Mouse (Mus musculus) gastrocnemius, postnatal 25 days (tissue): Measurements from ENCODE around the gene Pgbd5. TPM values are rescaled to one million over a fixed set of nuclear protein-coding genes. Genes with fewer than 3 reads are reported as not detected.

ENCODE experiments used
- DNase-seq: peaks from one replicate; pipeline ENCODE4 v3.0.0; 2022
- long read RNA-seq, 2 experiments: library from polyadenylated mRNA; stranded (forward); transcript quantifications; one replicate each; pipeline ENCODE4 v2.0.0; 2021
- total RNA-seq, 2 experiments: library from RNA; stranded (reverse); gene quantifications; 1 replicate in 1 of 2; 2 replicates in 1 of 2; pipeline ENCODE4 v1.2.3; 2021

Gene Pgbd5
- under 1 TPM; 0.26 to 0.40 TPM for total RNA-seq
- long read RNA-seq, experiment 1, result 0 reads
- long read RNA-seq, experiment 2, result 0 reads

DNA sequence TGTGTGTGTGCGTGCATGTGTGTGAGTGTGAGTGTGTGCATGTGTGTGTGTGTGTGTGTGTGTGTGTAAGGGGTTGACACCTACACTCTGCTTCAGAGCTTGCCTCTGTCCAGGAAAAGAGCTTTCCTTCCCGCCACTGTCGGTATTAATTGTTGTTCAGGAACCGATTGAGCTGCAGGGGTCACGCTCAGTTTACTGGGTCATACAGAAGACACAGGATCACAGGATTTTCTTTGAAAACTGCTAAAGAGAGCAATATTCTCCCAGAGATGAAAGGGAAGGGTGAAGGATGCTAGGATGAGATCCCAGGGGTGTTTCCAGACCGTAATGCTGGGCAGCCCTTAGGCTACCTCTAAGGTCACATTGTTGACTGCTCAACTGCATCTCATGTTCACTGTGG is at the start of gene Pgbd5:
TSS of gene Pgbd5 (minus strand) at position 101 of the 400 bp plus-strand sequence.
- DNase-seq, result no peak

DNA sequence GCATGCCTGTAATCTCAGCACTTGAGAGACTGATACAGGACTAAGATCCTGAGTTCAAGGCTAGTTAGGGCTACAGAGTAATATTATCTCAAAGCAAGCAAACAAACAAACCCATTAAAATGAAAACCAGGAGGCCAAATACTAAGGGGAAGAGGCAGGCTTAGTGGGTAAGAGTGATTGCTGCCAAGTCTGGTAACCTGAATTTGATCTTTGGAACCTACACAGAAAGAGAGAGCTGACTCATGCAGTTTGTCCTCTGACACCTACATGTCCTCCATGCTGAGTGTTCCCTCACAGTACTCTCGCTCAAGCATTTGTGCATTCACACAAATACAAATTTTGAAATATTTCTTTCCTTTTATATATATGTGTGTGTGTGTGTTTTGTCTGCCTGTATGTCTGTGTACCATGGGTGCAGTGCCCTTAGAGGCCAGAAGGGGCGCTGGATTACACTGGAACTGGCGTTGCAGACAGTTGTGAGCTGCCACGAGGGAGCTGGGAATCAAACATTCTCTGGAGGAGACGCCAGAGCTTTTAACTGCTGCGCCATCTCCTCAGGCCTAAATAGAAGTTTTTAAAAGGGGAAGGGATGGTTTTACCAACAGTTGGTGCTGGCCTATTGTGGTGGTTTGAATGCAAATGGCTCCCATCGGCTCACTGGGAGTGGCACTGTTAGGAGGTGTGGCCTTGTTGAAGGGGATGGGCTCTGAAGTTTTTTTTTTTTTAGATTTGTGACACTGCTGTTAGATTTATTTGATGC is 44.1 kb upstream of the Pgbd5 start:
- no peak for DNase-seq

DNA sequence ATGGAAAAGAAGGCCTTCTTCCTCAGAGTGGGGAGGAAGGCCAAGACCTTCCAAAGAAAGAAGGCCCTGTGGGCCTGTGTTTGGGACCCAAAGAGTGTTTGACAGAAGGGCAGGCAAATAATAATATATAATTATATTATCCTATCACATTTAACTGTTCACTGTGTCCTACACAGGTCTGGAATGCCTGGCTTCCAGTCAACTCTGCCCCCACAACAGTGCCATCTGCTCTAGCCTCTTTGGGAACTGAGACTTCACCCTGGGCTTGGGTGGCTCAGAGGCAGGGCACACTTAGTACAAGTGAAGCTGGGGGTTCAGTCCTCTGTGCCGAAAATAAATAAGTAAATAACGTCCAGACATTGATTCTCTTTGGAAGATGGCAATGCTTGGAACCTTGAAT is 43.3 kb upstream of the Pgbd5 start:
- no peak for DNase-seq

DNA sequence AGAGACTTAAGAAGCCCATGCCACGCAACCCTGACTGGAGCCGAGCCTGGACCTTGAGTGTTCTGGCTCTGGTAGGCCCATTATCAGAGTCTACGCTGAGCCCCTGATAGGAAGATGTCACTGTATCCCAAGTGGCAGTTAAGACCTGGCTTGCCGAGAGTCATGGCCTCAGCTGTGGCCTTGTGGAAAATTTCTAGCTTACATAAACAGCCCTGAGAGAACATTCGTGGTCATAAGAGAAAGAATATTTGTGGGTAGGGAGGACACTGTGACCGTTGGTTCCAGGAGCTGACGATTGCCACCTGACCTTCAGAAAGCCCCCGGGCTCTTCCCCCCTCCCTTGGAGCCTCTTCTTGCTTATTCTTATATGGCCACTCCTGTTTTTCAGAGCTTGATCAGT is 40.9 kb upstream of the Pgbd5 start:
- no peak for DNase-seq

DNA sequence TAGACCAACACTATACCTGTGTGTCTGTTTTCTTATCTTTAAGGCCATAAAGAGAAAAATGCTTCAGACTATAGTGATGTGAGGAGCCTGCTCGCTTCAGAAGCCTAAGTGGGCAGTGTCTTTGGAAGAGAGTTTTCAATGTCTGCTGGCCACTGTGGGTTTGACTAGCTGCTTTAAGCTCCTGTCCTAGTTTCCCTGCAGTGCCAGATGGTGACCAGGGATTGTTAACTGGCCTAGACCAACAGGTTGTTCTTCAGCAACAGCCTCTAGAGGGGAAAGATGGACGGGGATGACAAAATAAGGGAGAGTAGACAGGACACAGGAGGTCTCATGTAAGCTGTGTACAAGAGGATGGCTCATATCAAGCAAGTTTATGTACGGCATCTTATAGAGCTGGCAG is 39.8 kb upstream of the Pgbd5 start:
- DNase-seq, result no peak

DNA sequence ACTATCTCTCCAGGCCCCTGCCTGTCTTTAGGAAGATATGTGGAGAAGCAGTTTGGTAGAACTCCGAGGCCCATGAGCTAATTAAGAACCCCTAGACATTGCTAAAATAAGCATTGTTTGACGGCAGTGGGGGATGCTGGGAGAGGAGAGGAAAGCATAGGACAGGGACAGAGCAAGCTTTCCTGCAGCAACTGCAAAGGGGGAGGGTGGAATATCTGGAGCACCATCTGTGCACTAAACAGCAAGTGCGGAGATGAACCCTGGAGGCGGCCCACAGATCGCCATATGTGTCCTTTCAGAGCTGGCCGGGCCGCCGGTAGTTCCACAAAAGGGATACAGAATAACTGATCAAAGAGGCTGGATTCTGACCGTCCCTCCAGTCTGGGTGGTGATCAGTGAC is 37.2 kb upstream of the Pgbd5 start:
- DNase-seq, result no peak

DNA sequence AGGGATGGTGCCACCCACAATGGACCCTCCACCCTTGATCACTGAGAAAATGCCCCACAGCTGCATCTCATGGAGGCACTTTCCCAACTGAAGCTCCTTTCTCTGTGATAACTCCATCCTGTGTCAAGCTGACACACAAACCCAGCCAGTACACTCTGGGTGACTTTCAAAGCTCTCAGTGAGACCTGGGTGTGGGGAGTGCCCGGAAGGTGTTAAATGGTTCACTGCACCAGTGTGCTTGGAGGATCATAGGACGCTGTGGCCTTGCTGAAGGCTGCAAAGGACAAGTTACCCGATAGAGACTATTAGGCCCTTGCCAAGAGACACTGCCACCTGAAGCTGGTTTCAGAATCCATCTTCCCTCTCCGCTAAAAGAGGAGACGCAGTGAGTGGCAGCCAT is 36.2 kb upstream of the Pgbd5 start:
- DNase-seq, result no peak

DNA sequence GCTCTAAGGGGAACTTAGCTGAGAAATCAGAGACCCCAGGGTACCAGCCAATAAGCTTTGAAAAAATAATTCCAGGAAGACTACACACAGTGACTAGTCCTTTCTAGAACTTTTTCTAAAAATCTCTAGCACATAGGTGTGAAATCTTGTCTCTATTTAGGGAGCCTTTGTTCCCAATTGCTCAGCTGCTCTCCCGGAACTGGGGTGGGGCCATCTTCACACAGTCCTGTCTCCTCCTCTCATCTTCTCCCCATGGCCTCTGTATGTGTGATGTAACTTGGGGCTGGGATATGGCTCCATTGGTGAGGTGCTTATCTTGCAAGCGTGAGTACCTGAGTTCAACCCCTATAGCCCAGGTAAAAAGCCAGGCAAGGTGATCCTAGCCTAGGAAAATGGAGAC is 25.2 kb upstream of the Pgbd5 start:
- DNase-seq, result no peak

DNA sequence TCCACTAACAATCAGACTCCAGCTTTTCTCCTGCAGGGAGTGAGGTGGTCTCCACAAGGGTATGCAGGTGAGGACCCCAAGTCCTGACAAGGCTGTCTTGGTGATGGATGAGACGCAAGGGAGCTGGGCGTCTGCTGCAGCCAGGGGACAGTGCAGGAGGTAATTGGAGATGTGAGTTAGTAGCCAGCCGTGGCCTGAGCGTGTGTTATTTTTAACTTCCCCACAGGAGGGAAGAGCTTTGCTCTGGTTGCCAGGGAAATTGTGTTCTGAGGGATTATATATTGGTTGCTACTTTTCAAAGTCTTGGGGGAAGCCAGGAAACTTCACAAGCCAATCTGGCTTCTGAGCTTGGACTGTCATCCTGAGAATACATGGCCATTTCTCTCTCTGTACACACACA is 23.7 kb upstream of the Pgbd5 start:
- peak; percentile 23 for DNase-seq

DNA sequence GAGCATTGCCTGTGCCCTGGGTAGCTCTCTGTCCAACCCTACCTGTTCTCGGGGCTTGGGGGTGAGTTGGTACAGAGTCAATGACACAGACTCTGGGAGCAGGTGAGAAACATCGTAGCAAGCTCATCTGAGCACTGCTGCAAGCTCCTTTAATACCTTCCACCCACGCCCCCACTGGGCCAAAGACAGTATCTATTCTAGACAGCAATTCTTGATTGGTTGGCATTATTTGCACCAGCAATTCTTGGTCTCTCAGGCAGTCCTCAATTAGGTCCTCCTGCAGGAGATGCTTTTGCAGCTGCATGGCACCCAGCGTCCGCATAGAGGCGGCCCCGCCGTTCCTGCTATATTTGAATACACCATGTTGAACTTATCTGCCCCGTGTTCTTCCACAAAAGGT is 22.7 kb upstream of the Pgbd5 start:
- no peak for DNase-seq

DNA sequence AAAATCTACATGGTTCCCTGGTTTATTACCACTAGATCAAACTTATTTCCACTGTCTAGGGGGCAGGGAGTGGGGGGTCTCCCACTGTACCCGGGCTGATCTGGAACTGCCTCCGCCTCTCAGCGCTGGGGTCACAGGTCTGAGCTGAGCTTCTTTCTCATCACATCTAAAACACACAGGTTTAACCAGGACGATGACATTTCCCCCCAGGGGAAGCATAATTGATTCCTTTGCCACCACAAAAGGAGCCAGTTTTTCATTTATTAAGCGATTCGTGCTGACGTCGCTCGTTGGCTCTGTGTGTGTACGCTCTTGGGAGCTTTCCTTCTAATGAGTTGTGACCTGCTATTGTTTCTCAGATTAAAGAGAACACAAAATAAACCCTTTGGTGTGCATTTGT is 21.6 kb upstream of the Pgbd5 start:
- DNase-seq, result no peak

DNA sequence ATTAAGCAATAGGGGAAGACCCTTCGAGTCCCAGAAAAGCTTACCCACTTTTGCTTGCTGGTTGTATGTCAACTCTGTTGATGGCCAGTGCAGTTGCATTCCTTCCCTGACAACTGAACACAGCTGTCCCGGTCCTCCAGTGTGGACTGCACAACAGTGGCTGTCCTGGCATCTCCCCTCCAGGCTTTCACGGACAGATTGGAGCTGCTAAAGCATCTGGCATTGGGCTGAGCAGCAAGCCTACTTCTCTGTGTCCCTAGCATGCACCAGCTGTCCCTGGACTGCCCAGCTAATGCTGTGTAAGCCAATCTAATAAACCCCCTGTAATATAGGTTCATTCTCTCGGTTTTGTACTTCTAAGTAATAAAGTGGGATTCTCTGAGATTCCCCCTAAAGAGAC is 21.2 kb upstream of the Pgbd5 start:
- no peak for DNase-seq

DNA sequence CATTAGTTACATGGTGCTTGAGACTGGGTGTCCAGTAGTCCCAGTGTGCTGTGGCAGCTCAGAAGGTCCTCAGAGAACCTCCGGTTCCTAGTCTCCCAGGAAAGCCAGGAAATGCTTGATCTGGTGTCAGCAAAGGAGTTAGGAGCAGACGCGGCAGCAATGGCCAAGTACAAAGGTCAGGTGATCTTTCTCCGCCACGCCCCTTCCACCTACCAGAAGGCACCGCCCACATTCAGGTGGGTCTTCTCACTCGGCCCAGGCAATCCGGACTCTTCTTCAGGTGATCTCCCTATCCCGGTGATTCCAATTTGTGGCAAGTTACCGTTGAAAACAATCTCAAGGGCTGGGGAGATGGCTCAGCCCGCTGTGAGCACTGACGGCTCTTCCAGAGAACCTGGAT is 20.2 kb upstream of the Pgbd5 start:
- no peak for DNase-seq

DNA sequence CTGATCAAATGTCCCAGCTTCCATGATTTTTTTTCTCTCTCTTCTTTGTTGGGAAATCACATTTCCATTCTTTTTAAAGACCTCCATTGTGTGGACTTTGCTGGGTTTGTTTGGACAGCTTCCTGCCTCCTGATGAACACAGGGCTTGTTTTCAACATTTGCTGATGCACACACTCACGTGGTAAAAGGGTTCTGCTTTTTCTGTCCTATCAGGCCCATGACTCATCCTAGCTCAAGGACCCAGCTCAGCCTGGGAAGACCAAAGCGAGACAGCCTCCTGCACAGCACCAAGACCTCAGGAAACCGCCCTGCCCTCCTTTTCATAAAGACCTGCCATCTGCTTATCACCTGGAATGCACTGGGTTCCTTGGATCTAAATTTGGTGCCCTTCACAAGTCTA is 15.9 kb upstream of the Pgbd5 start:
- DNase-seq, result no peak

DNA sequence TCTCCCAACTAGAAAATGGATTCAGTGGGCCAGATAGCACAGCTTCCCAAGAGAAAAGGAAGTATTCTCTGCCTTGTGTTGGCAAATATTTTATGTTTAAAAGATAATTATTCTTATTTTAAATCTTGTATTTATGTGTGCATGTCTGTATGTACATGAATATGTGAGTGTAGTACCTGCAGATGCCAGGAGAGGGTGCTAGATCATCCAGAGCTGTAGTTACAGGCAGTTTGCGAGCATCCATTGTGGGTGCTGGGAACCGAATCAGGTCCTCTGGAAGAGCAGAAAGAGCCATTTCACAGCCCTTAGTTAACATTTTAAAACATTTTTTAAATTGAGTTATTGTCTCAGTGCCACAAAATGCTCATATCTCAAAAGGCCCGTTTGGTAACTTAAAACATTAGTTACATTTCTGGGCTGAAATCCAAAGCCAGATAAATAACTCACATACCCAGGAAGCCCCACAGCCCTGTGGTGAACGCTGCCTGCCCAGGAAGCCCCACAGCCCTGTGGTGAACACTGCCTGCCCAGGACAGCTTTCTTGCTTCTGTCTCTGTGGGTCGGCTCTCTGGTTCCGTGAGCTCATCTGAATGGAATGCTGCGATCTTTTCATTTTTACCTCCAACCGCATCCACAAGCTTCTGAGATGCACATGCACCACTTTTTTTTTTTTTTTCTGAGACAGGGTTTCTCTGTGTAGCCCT is 10.9 kb upstream of the Pgbd5 start:
- no peak for DNase-seq

DNA sequence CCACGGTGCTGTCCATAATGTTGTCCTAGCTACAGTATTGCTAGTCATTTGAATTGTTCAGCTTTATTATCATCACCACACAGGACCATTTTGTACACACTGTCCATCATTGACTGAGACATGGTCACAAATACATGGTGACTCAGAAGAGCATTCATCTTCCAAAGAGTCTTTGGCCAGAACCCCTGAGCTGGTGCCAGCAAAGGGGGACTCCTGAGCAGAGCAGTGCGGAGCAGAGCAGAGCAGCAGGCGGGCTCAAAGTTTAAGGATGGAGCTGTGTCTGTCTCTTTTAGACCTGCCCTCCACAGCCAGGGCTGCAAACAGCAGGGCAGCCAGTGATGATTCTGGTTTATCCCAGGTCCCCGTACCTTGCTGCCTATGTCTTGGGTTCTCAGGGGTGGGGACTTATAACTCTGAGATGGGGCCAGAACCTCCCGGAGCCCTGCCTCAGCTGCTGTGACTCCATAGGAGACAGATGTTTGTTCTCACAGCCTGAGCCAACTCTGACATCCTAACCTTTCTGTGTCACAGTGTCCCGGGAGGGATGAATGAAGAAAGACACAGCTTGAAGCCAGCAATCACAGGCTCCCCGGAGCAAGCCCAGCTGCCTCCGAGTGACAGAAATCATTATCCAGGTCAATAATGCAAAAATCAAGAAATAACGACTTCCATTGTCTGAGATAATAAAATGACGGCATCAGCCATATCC is 9.7 kb upstream of the Pgbd5 start:
- no peak for DNase-seq

DNA sequence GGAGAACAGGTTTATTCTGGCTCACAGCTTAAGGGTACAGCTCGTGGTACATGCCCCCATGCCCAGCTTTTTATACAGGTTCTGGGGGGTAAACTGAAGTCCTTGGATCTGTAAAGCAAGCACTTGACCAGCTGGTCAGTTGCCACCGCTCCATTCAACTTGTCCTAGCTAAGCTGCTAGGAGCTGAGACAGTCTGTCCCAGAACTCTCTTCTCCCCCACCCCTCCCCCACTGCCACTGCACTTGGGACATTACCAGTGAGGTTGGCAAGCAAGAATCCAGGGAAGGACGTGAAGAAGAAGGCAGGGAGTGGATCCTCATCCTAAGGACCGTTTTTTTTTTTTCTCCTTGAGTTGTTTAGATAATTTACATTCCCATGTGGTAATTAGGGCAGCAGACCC is 2.7 kb downstream of the Pgbd5 start:
- DNase-seq, result no peak

DNA sequence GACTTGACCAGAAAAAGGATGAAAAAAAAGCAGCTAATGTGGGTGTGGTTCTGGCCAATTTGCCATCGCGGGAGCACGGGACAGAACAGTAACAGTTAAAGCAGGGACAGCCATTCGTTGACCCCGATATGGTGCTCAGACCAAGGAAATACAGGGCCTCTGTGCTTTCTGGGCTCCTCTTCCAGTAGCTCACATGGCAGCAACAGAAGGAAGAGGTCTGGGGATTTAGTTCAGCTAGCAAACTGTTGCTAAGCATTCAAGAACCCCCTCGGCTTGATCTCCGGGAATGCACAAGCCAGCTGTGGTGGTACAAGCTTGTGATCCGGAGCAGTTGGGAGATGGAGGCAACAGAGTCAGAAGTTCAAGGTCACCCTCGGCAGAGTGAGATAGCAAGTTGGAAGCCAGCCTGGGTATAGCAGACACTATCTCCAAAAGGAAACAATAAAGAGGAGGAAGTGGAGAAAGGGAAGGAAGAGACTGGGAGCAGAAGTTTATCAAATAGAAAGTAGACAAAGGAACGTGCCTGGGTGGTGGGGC is 3.7 kb downstream of the Pgbd5 start:
- no peak for DNase-seq

DNA sequence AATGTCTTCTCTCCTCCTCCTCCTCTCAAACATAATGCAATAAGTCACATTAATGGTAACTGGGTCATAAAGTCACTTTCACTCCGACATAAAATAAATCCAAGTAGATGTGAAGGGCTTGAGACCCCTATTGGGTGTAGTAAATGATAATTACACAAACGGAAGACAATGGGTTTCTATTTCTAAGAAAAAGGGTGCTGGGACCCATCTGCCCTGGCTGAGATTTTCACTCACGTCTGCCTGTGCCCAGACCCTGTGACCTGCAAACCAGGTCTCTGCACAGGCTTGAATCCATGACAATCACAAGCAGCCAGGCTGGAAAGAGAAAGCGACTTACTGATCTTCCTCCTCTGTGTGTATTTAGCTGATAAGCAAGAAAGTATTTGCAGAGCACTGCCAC is 4.3 kb downstream of the Pgbd5 start:
- no peak for DNase-seq

DNA sequence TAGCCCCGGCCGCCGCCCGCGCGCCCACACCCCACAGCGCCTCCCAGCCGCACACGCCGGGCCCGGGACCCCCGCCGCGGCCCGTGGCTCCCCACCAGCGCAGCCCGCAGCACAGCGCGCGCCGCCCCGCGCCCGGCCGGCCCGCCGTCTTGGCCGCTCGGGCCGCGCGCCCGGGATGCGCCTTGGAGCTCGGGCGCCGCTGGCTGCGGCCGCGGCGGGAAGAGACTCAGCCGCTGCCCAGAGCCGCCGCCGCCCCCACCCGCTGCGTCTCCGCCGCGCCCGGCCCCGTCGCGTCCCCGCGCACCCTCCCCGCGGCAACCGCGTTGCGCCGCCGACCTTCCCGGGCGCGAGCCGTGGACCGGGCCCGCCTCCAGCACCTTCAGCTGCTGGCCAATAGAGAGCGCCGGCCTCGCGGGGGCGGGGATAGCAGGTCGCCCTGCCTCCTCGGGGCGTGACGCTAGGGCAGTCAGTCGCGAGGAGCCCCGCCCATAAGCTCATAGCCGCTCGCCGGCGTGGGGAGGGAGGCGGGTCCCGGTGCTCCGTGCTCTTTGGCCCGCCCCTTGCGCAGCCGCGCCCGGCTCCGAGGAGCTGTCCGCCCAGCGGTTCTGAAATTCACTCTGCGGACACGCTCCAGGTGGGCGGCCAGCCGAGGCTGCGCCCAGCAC is 5.2 kb downstream of the Pgbd5 start:
- DNase-seq, result peak; percentile 96

DNA sequence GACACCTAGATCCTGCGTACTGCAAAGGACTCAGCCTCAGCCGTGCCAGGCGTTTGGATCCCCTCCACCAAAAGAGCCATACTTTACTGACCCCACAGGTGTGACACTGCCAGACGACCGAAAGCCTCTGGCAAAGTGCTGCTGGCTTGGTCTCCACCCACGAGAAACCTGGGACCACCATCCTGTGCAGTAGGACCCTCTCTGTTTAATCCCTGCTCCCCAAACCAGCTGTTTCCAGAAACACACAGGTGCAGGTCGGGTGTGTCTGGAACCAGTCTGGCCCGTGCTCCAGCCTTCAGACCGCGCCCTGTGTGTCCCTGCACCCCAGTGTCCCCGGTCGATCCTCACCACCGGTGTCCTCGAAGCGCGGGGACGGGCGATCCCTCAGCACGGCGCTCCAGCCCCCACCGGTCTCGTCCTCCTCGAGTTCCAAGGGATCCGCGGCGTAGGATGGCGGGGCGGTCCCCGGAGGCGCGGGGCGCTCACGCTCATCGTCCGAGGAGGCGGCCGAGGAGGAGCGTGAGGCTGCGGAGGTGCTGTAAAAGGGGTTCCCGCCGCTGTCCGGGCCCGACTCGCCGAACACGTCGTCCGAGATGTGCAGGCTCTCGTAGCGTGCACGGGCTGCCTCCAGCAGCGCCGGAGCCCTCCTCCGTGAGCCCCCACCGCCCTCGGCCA is 5.9 kb downstream of the Pgbd5 start:
- DNase-seq, result no peak

DNA sequence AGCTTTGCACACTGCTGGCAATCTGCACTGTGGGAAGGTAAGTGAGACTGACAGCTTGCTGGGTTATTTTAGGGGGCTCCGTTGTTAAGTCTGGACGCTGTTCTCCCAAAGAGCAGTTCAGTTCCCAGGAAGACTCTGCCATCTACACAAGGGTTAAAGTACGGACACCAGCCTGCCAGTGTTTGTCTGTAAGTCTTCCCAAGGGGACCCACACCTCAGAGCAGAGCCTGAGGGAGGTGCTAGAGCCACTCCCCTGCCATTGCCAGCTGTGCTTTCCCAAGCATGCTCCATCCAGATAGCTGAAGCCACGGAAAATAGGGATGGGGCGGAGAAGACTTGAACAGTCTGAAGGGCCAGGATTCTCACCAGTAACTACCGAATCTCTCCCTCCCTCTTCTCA is 8.6 kb downstream of the Pgbd5 start:
- no peak for DNase-seq
